Mouse (Mus musculus): ENCODE data around the gene Spry2. TPM values are rescaled to one million over a fixed set of nuclear protein-coding genes. Genes with fewer than 3 reads are reported as not detected.
A peak's percentile ranks its signal among the peaks of the same experiment; 100 is the strongest.

Spry2 gene
- polyA plus RNA-seq, 1 experiment, result 32.0 TPM

DNA sequence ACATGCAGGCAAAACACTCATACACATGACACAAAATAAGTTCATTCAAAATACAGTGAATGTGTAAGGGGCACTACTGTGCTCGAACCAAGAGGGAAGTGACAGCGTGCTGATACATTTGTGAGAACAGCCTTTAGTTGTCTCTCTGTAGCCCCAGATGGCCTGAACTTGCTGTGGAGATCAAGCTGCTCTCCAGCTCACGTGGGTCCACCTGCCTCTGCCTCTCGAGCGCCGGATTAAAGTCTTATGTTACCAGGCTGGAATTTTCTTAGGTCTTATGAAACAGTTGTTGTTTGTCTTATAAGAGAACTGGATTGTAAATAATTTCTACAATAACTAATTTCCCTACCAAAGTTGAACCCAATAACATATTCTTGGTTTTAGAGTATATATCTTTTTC lies 13.4 kb downstream of the Spry2 start:
- Histone ChIP-seq H3ac (ENCODE audit: control insufficient read depth, insufficient read length) (no peak overlapping the region), H3K4me2 (ENCODE audit: low read depth) (no peak overlapping the region), H3K79me2 (ENCODE audit: control insufficient read depth, insufficient read depth) (no peaks in the 10 kb centered on the region), H3K4me3 (no peak overlapping the region), H3K36me3 (ENCODE audit: control insufficient read depth, insufficient read depth) (no peaks in the 10 kb centered on the region), H3K27me3 (ENCODE audit: control insufficient read depth, insufficient read depth, insufficient read length) (no peaks in the 10 kb centered on the region)
- TF ChIP-seq REST (IDR thresholded peaks at IDR 0.05; ENCODE audit: insufficient read depth, insufficient read length), result no peak
- TF ChIP-seq MYOG (IDR thresholded peaks at IDR 0.05; ENCODE audit: control insufficient read depth in 1 of 3, insufficient read depth in 1 of 3, insufficient read length in 2 of 3, low read depth in 2 of 3), result peak in 1 of 3 experiments; percentile 7
- no peak for TF ChIP-seq SRF (IDR thresholded peaks at IDR 0.05; ENCODE audit: control insufficient read depth, insufficient read length, low read depth)
- peak in 2 of 3 experiments; percentile 68 to 75 for TF ChIP-seq MYOD1 (IDR thresholded peaks at IDR 0.05; ENCODE audit: control insufficient read depth in 1 of 3, insufficient read length in 2 of 3, low read depth in 2 of 3)

GRCm38 (mm10) chr14:105878359-105878758 lies 18.3 kb downstream of the Spry2 start:
- H3ac ChIP-seq (ENCODE audit: control insufficient read depth, insufficient read length), result no peak overlapping the region
- no peak overlapping the region for H3K4me2 ChIP-seq (ENCODE audit: low read depth)
- H3K36me3 ChIP-seq (ENCODE audit: control insufficient read depth, insufficient read depth), result no peaks in the 10 kb centered on the region
- no peaks in the 10 kb centered on the region for H3K79me2 ChIP-seq (ENCODE audit: control insufficient read depth, insufficient read depth)
- TF ChIP-seq SRF (IDR thresholded peaks at IDR 0.05; ENCODE audit: control insufficient read depth, insufficient read length, low read depth), result no peak
- no peak for TF ChIP-seq POLR2AphosphoS2 (IDR thresholded peaks at IDR 0.05; ENCODE audit: insufficient read length, low read depth)
- TF ChIP-seq CEBPB (IDR thresholded peaks at IDR 0.05; ENCODE audit: insufficient read depth, poor library complexity, severe bottlenecking), result no peak
- no peak for TF ChIP-seq REST (IDR thresholded peaks at IDR 0.05; ENCODE audit: insufficient read depth, insufficient read length)
- TF ChIP-seq MYOD1 (IDR thresholded peaks at IDR 0.05; ENCODE audit: control insufficient read depth in 1 of 3, insufficient read length in 2 of 3, low read depth in 2 of 3), result no peak
- no peak for TF ChIP-seq USF1 (IDR thresholded peaks at IDR 0.05; ENCODE audit: low read depth)
- no peak overlapping the region for H3K4me3 ChIP-seq
- H3K27me3 ChIP-seq (ENCODE audit: control insufficient read depth, insufficient read depth, insufficient read length), result no peaks in the 10 kb centered on the region

GRCm38 (mm10) chr14:105876375-105876774 lies 20.2 kb downstream of the Spry2 start:
- H3K4me3 ChIP-seq, result no peak overlapping the region
- H3ac ChIP-seq (ENCODE audit: control insufficient read depth, insufficient read length), result no peak overlapping the region
- H3K4me2 ChIP-seq (ENCODE audit: low read depth), result no peak overlapping the region
- H3K79me2 ChIP-seq (ENCODE audit: control insufficient read depth, insufficient read depth), result no peaks in the 10 kb centered on the region
- H3K27me3 ChIP-seq (ENCODE audit: control insufficient read depth, insufficient read depth, insufficient read length), result no peaks in the 10 kb centered on the region
- H3K36me3 ChIP-seq (ENCODE audit: control insufficient read depth, insufficient read depth), result no peaks in the 10 kb centered on the region
- no peak for TF ChIP-seq POLR2A (IDR thresholded peaks at IDR 0.05; ENCODE audit: insufficient read length, low read depth)
- no peak for TF ChIP-seq USF1 (IDR thresholded peaks at IDR 0.05; ENCODE audit: low read depth)

DNA sequence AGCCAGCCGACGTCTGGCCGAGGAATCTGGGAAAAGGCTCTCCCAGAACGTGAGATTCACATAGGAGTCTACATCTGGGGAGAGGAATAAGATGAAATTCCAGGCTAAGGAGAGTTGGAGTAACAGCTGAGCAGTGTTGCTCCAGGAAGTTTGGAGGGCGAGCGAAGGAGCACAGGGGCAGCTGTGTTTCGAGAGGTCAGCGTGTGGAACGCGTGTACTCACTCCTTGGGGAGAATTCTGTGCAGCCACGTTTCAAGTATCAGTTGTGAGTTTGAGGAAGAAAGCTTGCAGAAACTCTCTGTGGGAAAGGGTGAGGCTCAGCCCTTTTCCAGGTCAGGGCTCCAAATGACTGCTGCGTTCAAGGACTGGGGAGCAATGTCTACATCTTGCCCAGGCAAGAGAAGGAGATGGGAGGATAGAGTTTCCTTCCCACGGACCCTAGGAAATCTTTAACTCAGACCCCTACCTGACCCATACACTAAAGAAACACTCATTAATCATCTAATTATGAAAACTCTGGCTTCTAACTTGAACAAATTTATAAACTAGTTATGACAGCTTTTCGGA lies 26.2 kb downstream of the Spry2 start:
- TF ChIP-seq CEBPB (IDR thresholded peaks at IDR 0.05; ENCODE audit: insufficient read depth, poor library complexity, severe bottlenecking), result no peak
- no peak for TF ChIP-seq SRF (IDR thresholded peaks at IDR 0.05; ENCODE audit: control insufficient read depth, insufficient read length, low read depth)
- no peak for TF ChIP-seq USF1 (IDR thresholded peaks at IDR 0.05; ENCODE audit: low read depth)
- no peak for TF ChIP-seq POLR2A (IDR thresholded peaks at IDR 0.05; ENCODE audit: insufficient read length, low read depth)
- no peak for TF ChIP-seq REST (IDR thresholded peaks at IDR 0.05; ENCODE audit: insufficient read depth, insufficient read length)
- no peak for TF ChIP-seq E2F4 (IDR thresholded peaks at IDR 0.05; ENCODE audit: insufficient read depth)
- TF ChIP-seq MYOG (IDR thresholded peaks at IDR 0.05; ENCODE audit: control insufficient read depth in 1 of 3, insufficient read depth in 1 of 3, insufficient read length in 2 of 3, low read depth in 2 of 3), result no peak
- TF ChIP-seq MAX (IDR thresholded peaks at IDR 0.05; ENCODE audit: low read depth), result no peak
- no peak for TF ChIP-seq TCF3 (IDR thresholded peaks at IDR 0.05; ENCODE audit: insufficient read length, low read depth)
- Histone ChIP-seq H3K36me3 (ENCODE audit: control insufficient read depth, insufficient read depth) (no peaks in the 10 kb centered on the region), H3K4me2 (ENCODE audit: low read depth) (no peak overlapping the region), H3K4me3 (no peak overlapping the region), H3K27me3 (ENCODE audit: control insufficient read depth, insufficient read depth, insufficient read length) (no peaks in the 10 kb centered on the region), H3ac (ENCODE audit: control insufficient read depth, insufficient read length) (no peak overlapping the region), H3K79me2 (ENCODE audit: control insufficient read depth, insufficient read depth) (no peaks in the 10 kb centered on the region)

- TF ChIP-seq MYOG (IDR thresholded peaks at IDR 0.05; ENCODE audit: control insufficient read depth in 1 of 3, insufficient read depth in 1 of 3, insufficient read length in 2 of 3, low read depth in 2 of 3), result no peak
- TF ChIP-seq CEBPB (IDR thresholded peaks at IDR 0.05; ENCODE audit: insufficient read depth, poor library complexity, severe bottlenecking), result no peak
- no peak overlapping the region for H3K4me2 ChIP-seq (ENCODE audit: low read depth)
- no peaks in the 10 kb centered on the region for H3K36me3 ChIP-seq (ENCODE audit: control insufficient read depth, insufficient read depth)
- no peaks in the 10 kb centered on the region for H3K79me2 ChIP-seq (ENCODE audit: control insufficient read depth, insufficient read depth)
- H3ac ChIP-seq (ENCODE audit: control insufficient read depth, insufficient read length), result no peak overlapping the region
- H3K4me3 ChIP-seq, result no peak overlapping the region
- H3K27me3 ChIP-seq (ENCODE audit: control insufficient read depth, insufficient read depth, insufficient read length), result no peaks in the 10 kb centered on the region
These were observed 31.2 kb downstream of the Spry2 start for GRCm38 (mm10) chr14:105865381-105865938.

- H3K36me3 ChIP-seq (ENCODE audit: control insufficient read depth, insufficient read depth), result no peaks in the 10 kb centered on the region
- H3K79me2 ChIP-seq (ENCODE audit: control insufficient read depth, insufficient read depth), result no peaks in the 10 kb centered on the region
- no peak overlapping the region for H3ac ChIP-seq (ENCODE audit: control insufficient read depth, insufficient read length)
- no peak overlapping the region for H3K4me3 ChIP-seq
- TF ChIP-seq TCF3 (IDR thresholded peaks at IDR 0.05; ENCODE audit: insufficient read length, low read depth), result no peak
- TF ChIP-seq E2F4 (IDR thresholded peaks at IDR 0.05; ENCODE audit: insufficient read depth), result no peak
- TF ChIP-seq POLR2A (IDR thresholded peaks at IDR 0.05; ENCODE audit: insufficient read length, low read depth), result no peak
- no peak for TF ChIP-seq SRF (IDR thresholded peaks at IDR 0.05; ENCODE audit: control insufficient read depth, insufficient read length, low read depth)
- no peak for TF ChIP-seq MAX (IDR thresholded peaks at IDR 0.05; ENCODE audit: low read depth)
- no peak for TF ChIP-seq TCF12 (IDR thresholded peaks at IDR 0.05; ENCODE audit: insufficient read depth, poor library complexity, severe bottlenecking)
- peak in 1 of 3 experiments; percentile 1 for TF ChIP-seq MYOD1 (IDR thresholded peaks at IDR 0.05; ENCODE audit: control insufficient read depth in 1 of 3, insufficient read length in 2 of 3, low read depth in 2 of 3)
- no peak for TF ChIP-seq CEBPB (IDR thresholded peaks at IDR 0.05; ENCODE audit: insufficient read depth, poor library complexity, severe bottlenecking)
- H3K4me2 ChIP-seq (ENCODE audit: low read depth), result no peak overlapping the region
- H3K27me3 ChIP-seq (ENCODE audit: control insufficient read depth, insufficient read depth, insufficient read length), result no peaks in the 10 kb centered on the region
These were observed 34.4 kb downstream of the Spry2 start for GRCm38 (mm10) chr14:105862199-105862598.

All from myocyte (in vitro differentiated cells).